ENCODE assay signal across 27 mouse cellular contexts in genomic region chr5:113728691-113729090, GRCm38 (mm10). TPM values are rescaled to one million over a fixed set of nuclear protein-coding genes. Genes with fewer than 3 reads are reported as not detected.
"Had no signal": no experiment of that assay in that cellular context is flagged by ENCODE, and none has a peak within 500 bp of the region (broad histone marks: within the 10 kb centered on the region; RNA-seq: fewer than 3 reads in every experiment).

No protein-coding gene starts in this region.

- ATAC-seq: midbrain, embryonic 13.5 days; midbrain, embryonic 16.5 days had no signal

- H3K36me3 ChIP-seq: midbrain, embryonic 13.5 days; neural tube, embryonic 13.5 days; neural tube, embryonic 15.5 days had no signal

- H3K9me3 ChIP-seq: megakaryocyte, embryonic 14.5 days; midbrain, embryonic 13.5 days; neural tube, embryonic 13.5 days; neural tube, embryonic 15.5 days had no signal

- H3K9ac ChIP-seq: lung, embryonic 14.5 days; midbrain, embryonic 13.5 days; neural tube, embryonic 13.5 days; neural tube, embryonic 15.5 days had no signal

- DNase-seq: lung, adult 18-20 months; lung, embryonic 14.5 days; lung, postnatal 10 days; lung, postnatal 36 days; retina, postnatal 1 day; right cerebral cortex, adult 18-20 months; right cerebral cortex, postnatal 25 days; right cerebral cortex, postnatal 4 days; spleen, adult 18-20 months; thymus, adult 18-20 months; thymus, postnatal 14 days; thymus, postnatal 36 days had no signal

- H3K4me2 ChIP-seq: lung, embryonic 14.5 days; midbrain, embryonic 11.5 days; midbrain, embryonic 13.5 days; neural tube, embryonic 13.5 days; neural tube, embryonic 15.5 days had no signal

- H3K27ac ChIP-seq: macrophage; midbrain, embryonic 13.5 days; neural tube, embryonic 13.5 days; neural tube, embryonic 15.5 days had no signal

- H3K4me3 ChIP-seq: megakaryocyte, embryonic 14.5 days; midbrain, embryonic 13.5 days; myocyte; neural tube, embryonic 13.5 days; neural tube, embryonic 15.5 days had no signal

- H3K27me3 ChIP-seq: midbrain, embryonic 13.5 days; neural tube, embryonic 15.5 days had no signal

RNA-seq across cellular contexts. Expression of gene 1700069L16Rik, which starts 4.1 kb away (rescaled TPM):
- polyA plus RNA-seq: liver, embryonic 16.5 days; lung, embryonic 14.5 days; lung, embryonic 16.5 days; macrophage; midbrain, embryonic 11.5 days; midbrain, embryonic 13.5 days; midbrain, embryonic 16.5 days; myocyte; neural tube, embryonic 11.5 days; neural tube, embryonic 13.5 days; neural tube, embryonic 15.5 days; small intestine, adult 2 months; stomach, embryonic 14.5 days; stomach, embryonic 16.5 days; thymus, postnatal 0 days had no signal
